Mouse (Mus musculus): Measurements from ENCODE around the gene Oosp2.

DNA sequence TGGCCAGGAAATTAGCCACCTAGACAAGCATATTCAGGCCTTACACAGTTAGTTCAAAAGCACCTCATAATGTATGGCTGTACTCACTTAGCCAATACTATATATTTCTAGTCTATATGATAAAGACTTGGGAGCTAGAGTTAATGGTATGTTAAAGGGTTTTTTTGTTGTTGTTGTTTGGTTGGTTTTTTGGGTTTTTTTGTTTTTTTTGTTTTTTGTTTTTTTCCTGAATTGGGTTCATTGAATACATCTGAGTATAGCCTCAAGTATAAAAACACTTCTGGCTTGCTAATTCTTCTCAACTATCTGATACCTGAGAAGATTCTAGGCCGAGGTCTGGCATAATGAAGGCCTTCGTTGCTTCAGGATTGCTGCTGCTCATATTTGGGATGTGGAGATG is 36.4 kb upstream of the Oosp2 start, which contains the start of gene Oosp3:
- TF ChIP-seq GATA1 (IDR thresholded peaks at IDR 0.05; ENCODE audit: borderline replicate concordance, low read length) (no peak), FLI1 (IDR thresholded peaks at IDR 0.05; ENCODE audit: low read length) (no peak)
